Mouse (Mus musculus) heart, embryonic 14.5 days (tissue): ENCODE results near the gene Sirpa. TPM values are rescaled to one million over a fixed set of nuclear protein-coding genes. Genes with fewer than 3 reads are reported as not detected.

ENCODE experiments used
- ATAC-seq: fragments of 200-750 bp; cut with Nextera tagmentation; 2 replicates; pipeline ENCODE4 v1.8.0; 2017; ENCODE audit warnings: low read depth, moderate TSS enrichment; ENCODE audit not compliant: insufficient number of reproducible peaks, insufficient read depth, low FRiP score
- H3K27ac ChIP-seq, 2 experiments: fragments of 200-500 bp in 1 of 2; fragments of 300-500 bp in 1 of 2; sonication (generic) in 1 of 2; replicated peaks in 1 of 2; 2 replicates each; pipeline ENCODE4 v1.5.1; 2012 to 2014; ENCODE audit warnings: low read depth in 2 of 2, low read length in 2 of 2, control low read depth in 1 of 2, mild to moderate bottlenecking in 1 of 2, mixed read lengths in 1 of 2; ENCODE audit not compliant: control insufficient read depth in 1 of 2, insufficient read depth in 1 of 2
- H3K27me3 ChIP-seq: fragments of 300-500 bp; sonication (generic); 2 replicates; pipeline ENCODE4 v1.6.1; 2014; ENCODE audit warnings: mild to moderate bottlenecking, low read length, control low read depth; ENCODE audit not compliant: control insufficient read depth, insufficient read depth
- H3K36me3 ChIP-seq: fragments of 300-500 bp; sonication (generic); 2 replicates; pipeline ENCODE4 v1.6.1; 2014; ENCODE audit warnings: mild to moderate bottlenecking, control low read depth, low read length, mixed read lengths; ENCODE audit not compliant: control insufficient read depth, insufficient read depth
- H3K4me1 ChIP-seq, 2 experiments: fragments of 200-500 bp in 1 of 2; fragments of 300-500 bp in 1 of 2; sonication (generic) in 1 of 2; 2 replicates each; pipeline ENCODE4 v1.6.1; 2012 to 2014; ENCODE audit warnings: low read length in 2 of 2, control low read depth in 1 of 2, mixed read lengths in 1 of 2; ENCODE audit not compliant: control insufficient read depth in 2 of 2, insufficient read depth in 2 of 2
- H3K4me2 ChIP-seq: fragments of 300-500 bp; sonication (generic); 2 replicates; pipeline ENCODE4 v1.6.1; 2014; ENCODE audit warnings: mild to moderate bottlenecking, low read length
- H3K4me3 ChIP-seq, 2 experiments: fragments of 200-500 bp in 1 of 2; fragments of 300-500 bp in 1 of 2; sonication (generic) in 1 of 2; 2 replicates each; pipeline ENCODE4 v1.5.1; 2012 to 2014; ENCODE audit warnings: low read length in 2 of 2, mild to moderate bottlenecking in 2 of 2, control low read depth in 1 of 2, low read depth in 1 of 2, moderate library complexity in 1 of 2; ENCODE audit not compliant: control insufficient read depth in 1 of 2, insufficient read depth in 1 of 2
- H3K9ac ChIP-seq: fragments of 300-500 bp; sonication (generic); 2 replicates; pipeline ENCODE4 v1.6.1; 2014; ENCODE audit warnings: mild to moderate bottlenecking, low read length
- H3K9me3 ChIP-seq: fragments of 300-500 bp; sonication (generic); 2 replicates; pipeline ENCODE4 v1.6.1; 2016; ENCODE audit warnings: low read length, control low read depth; ENCODE audit not compliant: control insufficient read depth
- WGBS: fragments of 180-500 bp; shearing (Covaris S2); extraction: QIAGEN DNeasy Blood & Tissue Kit; methylation state at CpG from one replicate; pipeline ENCODE4 v1.1.7; 2014; 5-methylcytosine and 5-hydroxymethylcytosine counted together
- polyA plus RNA-seq: library from polyadenylated mRNA; unstranded; fragments of >200 nt; fragmentation: Nextera tagmentation; extraction: Ambion mirVana; gene quantifications from 2 replicates; pipeline ENCODE4 v1.2.1, GENCODE M21; 2014

Sirpa gene
- polyA plus RNA-seq, 1 experiment from 2014 or later = 19.8 TPM

- no peak for ATAC-seq
- Histone ChIP-seq H3K9me3 (no peaks in the 10 kb centered on the region), H3K36me3 (no peaks in the 10 kb centered on the region), H3K4me1 (no peaks in the 10 kb centered on the region), H3K4me2 (no peak overlapping the region), H3K9ac (no peak overlapping the region), H3K27ac (no peak overlapping the region), H3K27me3 (0 out of 2 replicates have a peak, but pooled peaks cover 5% of the 10 kb centered on the region), H3K4me3 (no peak overlapping the region)
- WGBS = 26% methylated on average over 13 of the region's 13 CpGs
These were observed 82.5 kb downstream of the Sirpa start for GRCm38 (mm10) chr2:129674935-129675634.

- ATAC-seq = no peak
- no peak overlapping the region for H3K27ac ChIP-seq
- 0 out of 2 replicates have a peak, but pooled peaks cover 5% of the 10 kb centered on the region for H3K27me3 ChIP-seq
- no peaks in the 10 kb centered on the region for H3K36me3 ChIP-seq
- no peaks in the 10 kb centered on the region for H3K4me1 ChIP-seq
- no peak overlapping the region for H3K4me3 ChIP-seq
- H3K9me3 ChIP-seq = no peaks in the 10 kb centered on the region
- 77% methylated on average over 2 of the region's 2 CpGs for WGBS
- H3K4me2 ChIP-seq = no peak overlapping the region
- H3K9ac ChIP-seq = no peak overlapping the region
These were observed 85.0 kb downstream of the Sirpa start for GRCm38 (mm10) chr2:129677664-129678063.

GRCm38 (mm10) chr2:129679066-129679465, 86.4 kb downstream of the Sirpa start:
- no peaks in the 10 kb centered on the region for H3K36me3 ChIP-seq
- WGBS = 75% methylated on average over 5 of the region's 5 CpGs

GRCm38 (mm10) chr2:129680236-129680635, 87.6 kb downstream of the Sirpa start:
- ATAC-seq = no peak
- H3K27me3 ChIP-seq = 0 out of 2 replicates have a peak, but pooled peaks cover 5% of the 10 kb centered on the region
- no peaks in the 10 kb centered on the region for H3K36me3 ChIP-seq
- no peaks in the 10 kb centered on the region for H3K9me3 ChIP-seq
- no peaks in the 10 kb centered on the region for H3K4me1 ChIP-seq
- H3K4me3 ChIP-seq = no peak overlapping the region
- no peak overlapping the region for H3K9ac ChIP-seq
- H3K27ac ChIP-seq = no peak overlapping the region
- no peak overlapping the region for H3K4me2 ChIP-seq
- WGBS = 82% methylated on average over 3 of the region's 3 CpGs

More at GRCm38 (mm10) chr2:129679066-129679465, 86.4 kb downstream of the Sirpa start:
- Histone ChIP-seq H3K4me2 (no peak overlapping the region), H3K9ac (no peak overlapping the region), H3K27me3 (0 out of 2 replicates have a peak, but pooled peaks cover 5% of the 10 kb centered on the region), H3K4me1 (no peaks in the 10 kb centered on the region), H3K4me3 (no peak overlapping the region), H3K27ac (no peak overlapping the region), H3K9me3 (no peaks in the 10 kb centered on the region)
- ATAC-seq = no peak

Other genes starting within 250 kb of the Sirpa start
- 0.24 and 0.39 TPM in 2 replicates for gene Il1b, start 221.7 kb upstream of the Sirpa start, polyA plus RNA-seq
- not detected in 2 replicates for gene F830045P16Rik, start 56.2 kb upstream of the Sirpa start, polyA plus RNA-seq
- 0.16 and 0.19 TPM in 2 replicates for gene Pdyn, start 107.0 kb downstream of the Sirpa start, polyA plus RNA-seq
- gene Stk35, start 207.7 kb downstream of the Sirpa start, polyA plus RNA-seq = 9.4 and 10.4 TPM in 2 replicates